Mouse (Mus musculus) v-Abl transformed pro-B cells (cell line): ENCODE measurements around the gene Gtf2h3.

Source experiments
- in situ Hi-C, 2 experiments: fragments of 400-800 bp; cut with MboI; formaldehyde crosslinking; loops; one replicate each; pipeline ENCODE4 v1.15.1; 2025; ENCODE audit not compliant: unreplicated experiment in 2 of 2

Gene Gtf2h3

GRCm38 (mm10) chr5:124578633-124579317 is at the start of gene Gtf2h3, which contains the start of gene Eif2b1:
Gene Gtf2h3, plus strand, starts transcription at chr5:124579140.
Gene Eif2b1, minus strand, starts transcription at chr5:124579131.
- in situ Hi-C loops = no loop called here

- in situ Hi-C loops = no loop called here
These were observed 49.7 kb upstream of the Gtf2h3 start for GRCm38 (mm10) chr5:124529191-124529651.

GRCm38 (mm10) chr5:124529697-124530096 is 49.2 kb upstream of the Gtf2h3 start:
- in situ Hi-C loops = loop anchor here (5.0 kb wide), 2 partner anchors 37 to 92 kb away; partner anchors contain the start of gene Kmt5a (in 1 of the 2)

- in situ Hi-C loops = loop anchor here (5.0 kb wide), 2 partner anchors 39 to 94 kb away; partner anchors contain the start of gene Kmt5a (in 1 of the 2)
These were observed 48.0 kb upstream of the Gtf2h3 start, which contains the start of gene Rilpl1 for GRCm38 (mm10) chr5:124530655-124531582. Gene Rilpl1, minus strand, starts transcription at chr5:124531391.

- in situ Hi-C loops = loop anchor here (5.0 kb wide), 2 partner anchors 39 to 94 kb away; partner anchors contain the start of gene Kmt5a (in 1 of the 2)
These were observed 47.4 kb upstream of the Gtf2h3 start for GRCm38 (mm10) chr5:124531583-124531930.

GRCm38 (mm10) chr5:124532451-124532850 is 46.5 kb upstream of the Gtf2h3 start:
- in situ Hi-C loops = loop anchor here (5.0 kb wide), 2 partner anchors 40 to 95 kb away; partner anchors contain the start of gene Kmt5a (in 1 of the 2)

GRCm38 (mm10) chr5:124535016-124535415 is 43.9 kb upstream of the Gtf2h3 start:
- in situ Hi-C loops = loop anchor here in 1 of 2 experiments (5.0 kb wide), 1 partner anchor 98 kb away; the partner anchor contains the start of gene Kmt5a

- in situ Hi-C loops = loop anchor here in 1 of 2 experiments (5.0 kb wide), 1 partner anchor 99 kb away; the partner anchor contains the start of gene Kmt5a
These were observed 42.2 kb upstream of the Gtf2h3 start for GRCm38 (mm10) chr5:124536776-124537175.

- in situ Hi-C loops = loop anchor here in 1 of 2 experiments (5.0 kb wide), 1 partner anchor 102 kb away; the partner anchor contains the start of gene Kmt5a
These were observed 39.8 kb upstream of the Gtf2h3 start for GRCm38 (mm10) chr5:124538813-124539792.

GRCm38 (mm10) chr5:124539905-124540304 is 39.0 kb upstream of the Gtf2h3 start:
- in situ Hi-C loops = loop anchor here in 1 of 2 experiments (5.0 kb wide), 1 partner anchor 103 kb away; the partner anchor contains the start of gene Kmt5a

GRCm38 (mm10) chr5:124540383-124540786 is 38.6 kb upstream of the Gtf2h3 start, which contains the start of gene Tmed2:
Gene Tmed2, plus strand, starts transcription at chr5:124540695.
- in situ Hi-C loops = no loop called here

GRCm38 (mm10) chr5:124540905-124541601 is 37.9 kb upstream of the Gtf2h3 start:
- in situ Hi-C loops = no loop called here

- in situ Hi-C loops = no loop called here
These were observed 37.4 kb upstream of the Gtf2h3 start for GRCm38 (mm10) chr5:124541602-124541973.

- in situ Hi-C loops = loop anchor here in 1 of 2 experiments (5.0 kb wide), 1 partner anchor 193 kb away; no protein-coding TSS in a partner anchor
These were observed 28.2 kb upstream of the Gtf2h3 start for GRCm38 (mm10) chr5:124550737-124551136.

GRCm38 (mm10) chr5:124551349-124552093 is 27.4 kb upstream of the Gtf2h3 start:
- in situ Hi-C loops = loop anchor here in 1 of 2 experiments (5.0 kb wide), 1 partner anchor 194 kb away; no protein-coding TSS in a partner anchor

- in situ Hi-C loops = loop anchor here in 1 of 2 experiments (5.0 kb wide), 1 partner anchor 195 kb away; no protein-coding TSS in a partner anchor
These were observed 26.9 kb upstream of the Gtf2h3 start for GRCm38 (mm10) chr5:124552094-124552472.

- in situ Hi-C loops = loop anchor here in 1 of 2 experiments (5.0 kb wide), 1 partner anchor 195 kb away; no protein-coding TSS in a partner anchor
These were observed 26.2 kb upstream of the Gtf2h3 start, which contains the start of gene Ddx55 for GRCm38 (mm10) chr5:124552558-124553307. Gene Ddx55, plus strand, starts transcription at chr5:124552864.
